ENCODE assay signal across 11 mouse cellular contexts in the genomic region with DNA sequence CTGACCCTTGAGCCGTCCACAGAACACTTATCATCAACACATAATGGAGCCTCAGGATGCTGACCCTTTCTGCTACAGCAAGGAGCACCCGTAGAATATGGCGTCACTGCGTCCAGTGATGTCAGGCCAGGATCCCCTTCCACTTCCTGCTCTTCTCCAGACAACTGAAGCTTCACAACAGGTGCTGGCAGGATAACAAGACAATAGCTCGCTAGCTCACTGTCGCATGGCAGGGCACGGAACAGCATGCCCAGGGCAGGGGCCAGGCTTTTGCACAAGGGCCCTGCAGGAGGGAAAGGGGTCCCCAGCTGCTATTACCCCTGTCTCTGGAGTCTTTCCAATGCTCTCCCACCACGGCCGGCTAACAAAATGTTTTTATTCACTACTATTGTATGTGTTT. TPM values are rescaled to one million over a fixed set of nuclear protein-coding genes. Genes with fewer than 3 reads are reported as not detected.
"Had no signal": no experiment of that assay in that cellular context is flagged by ENCODE, and none has a peak within 500 bp of the region (broad histone marks: within the 10 kb centered on the region; RNA-seq: fewer than 3 reads in every experiment).

No protein-coding gene starts in this region.

- DNase-seq: lung, adult 2 months; lung, postnatal 14 days; lung, postnatal 36 days; right cerebral cortex, postnatal 14 days; thymus, adult 2 months; thymus, postnatal 25 days; thymus, postnatal 4 days had no signal

RNA-seq across cellular contexts. Expression of gene Enkd1, which starts 14.9 kb away (rescaled TPM):
- total RNA-seq: monocyte, adult 5-6 weeks had no signal

RNA-seq across cellular contexts. Expression of gene 4933405L10Rik, which starts 15.4 kb away (rescaled TPM):
- total RNA-seq: megakaryocyte progenitor cell, adult 5-6 weeks; midbrain, postnatal 0 days; monocyte, adult 5-6 weeks; neutrophil, adult 5-6 weeks had no signal

RNA-seq across cellular contexts. Expression of gene Gfod2, which starts 35.6 kb away (rescaled TPM):
- total RNA-seq: monocyte, adult 5-6 weeks had no signal
